Mouse (Mus musculus): Measurements from ENCODE around the gene Ttll7.
A peak's percentile ranks its signal among the peaks of the same experiment; 100 is the strongest.

Gene Ttll7

DNA sequence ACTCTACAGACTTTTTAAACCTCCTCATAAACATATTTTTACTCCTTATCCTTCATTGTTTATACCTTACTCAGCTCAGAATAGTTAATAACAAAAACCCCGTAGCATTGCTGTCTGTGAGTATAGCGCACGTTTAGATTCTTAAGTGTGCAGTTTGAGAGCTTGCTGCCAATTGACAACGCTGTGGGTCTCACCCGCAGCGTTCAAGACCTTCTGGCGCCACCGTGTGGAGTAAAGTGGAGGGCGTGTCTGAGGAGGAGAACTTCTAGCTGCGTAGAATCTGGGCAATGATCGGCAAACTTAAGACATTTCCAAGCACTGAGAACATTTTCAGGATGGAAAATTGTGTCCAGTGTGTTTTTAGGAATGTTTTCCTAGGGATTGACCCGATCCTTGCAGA is 62.6 kb downstream of the Ttll7 start:
- DNase-seq, result peak; percentile 70 to 92

DNA sequence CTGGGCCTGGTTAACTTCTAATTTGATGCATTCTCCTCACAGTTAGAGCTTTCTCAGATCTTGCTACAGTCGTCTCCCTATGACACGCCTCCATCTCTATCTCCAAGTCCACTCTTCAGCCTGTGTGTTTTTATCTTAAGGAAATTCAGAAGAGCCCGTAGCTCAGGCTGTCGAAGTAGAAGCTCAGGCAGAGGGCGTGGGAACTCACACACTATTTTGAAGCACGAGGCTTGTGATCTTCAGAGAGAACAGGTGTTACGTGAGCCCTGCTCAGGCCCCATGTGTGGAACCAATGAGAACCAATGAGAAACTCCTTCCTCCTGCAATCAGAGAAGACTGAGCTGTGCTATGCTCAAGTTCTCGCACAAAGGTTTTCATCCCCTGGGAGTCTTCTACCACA is 65.7 kb downstream of the Ttll7 start:
- no peak for DNase-seq

DNA sequence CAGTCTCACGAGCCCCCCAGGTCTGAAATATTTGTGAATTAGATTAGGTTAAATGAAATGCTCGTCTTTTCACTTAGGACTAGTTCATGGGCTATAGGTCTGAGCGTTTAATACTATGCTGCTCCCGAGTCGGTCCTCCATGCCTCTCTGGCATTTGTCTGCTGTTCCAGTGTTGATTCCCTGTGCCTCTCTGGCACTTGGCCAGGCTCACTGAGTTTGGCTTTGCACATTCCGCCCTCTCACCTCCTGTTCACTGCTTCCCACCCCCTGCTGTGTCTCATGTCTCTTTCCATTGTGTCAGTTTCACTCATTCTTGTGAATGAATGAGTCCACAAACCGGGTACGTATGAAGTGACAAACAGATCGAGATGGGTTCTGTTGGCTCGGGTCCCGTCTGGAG is 66.2 kb downstream of the Ttll7 start:
- peak in 1 of 2 experiments; percentile 39 for DNase-seq

DNA sequence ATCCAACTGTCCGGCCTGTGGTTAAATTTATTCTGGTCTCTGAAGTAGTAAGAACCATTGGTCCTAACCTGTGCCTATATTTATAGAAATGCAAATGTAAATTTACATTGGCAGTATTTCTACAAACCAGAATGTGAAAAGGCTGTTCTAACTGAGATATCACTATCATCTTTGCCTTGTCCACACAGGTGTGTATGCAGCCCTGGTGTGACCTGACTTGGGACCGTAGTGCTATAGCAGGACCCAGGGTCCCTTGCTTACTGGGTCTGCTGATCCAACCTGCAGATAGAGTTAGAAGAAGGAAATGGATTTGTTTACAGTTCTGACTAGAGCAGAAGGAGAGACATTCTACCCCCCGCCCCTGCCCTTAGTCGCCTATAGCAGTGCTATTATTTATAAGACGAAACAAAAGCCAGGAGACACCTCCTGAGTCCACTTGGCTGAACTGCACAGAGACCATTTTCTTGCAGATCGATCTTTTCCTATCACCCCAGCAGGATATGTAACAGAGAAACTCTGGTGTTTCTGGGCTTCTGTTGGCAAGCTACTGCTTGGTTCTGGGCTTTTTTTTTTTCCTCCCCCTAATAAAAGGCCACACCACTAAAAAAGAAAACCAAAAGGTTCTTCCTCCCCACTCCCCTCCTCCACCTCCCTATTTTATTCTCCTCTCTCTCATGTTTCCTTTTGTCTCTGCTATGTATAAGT is 75.3 kb downstream of the Ttll7 start:
- DNase-seq, result no peak

GRCm38 (mm10) chr3:146928141-146928540 is 76.0 kb downstream of the Ttll7 start:
- DNase-seq, result no peak

DNA sequence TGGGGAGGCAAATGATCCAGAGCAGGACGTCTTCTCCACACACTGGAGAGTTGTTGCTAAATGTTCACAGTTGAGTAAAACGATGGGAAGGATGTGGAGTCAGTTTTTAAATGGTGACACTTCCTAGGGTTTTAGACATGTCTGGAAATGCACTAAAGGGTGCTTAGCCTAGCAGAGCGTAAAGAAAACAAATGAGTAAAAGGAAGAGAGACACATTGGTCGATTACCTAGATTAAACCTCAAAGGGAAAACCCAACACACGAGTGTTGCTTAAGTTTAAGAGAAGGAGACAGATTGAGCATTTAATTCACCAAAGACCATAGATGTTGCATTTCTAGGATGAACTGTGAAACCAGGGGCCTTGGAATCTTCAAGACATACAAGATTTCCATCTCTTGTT is 76.8 kb downstream of the Ttll7 start:
- DNase-seq, result no peak

DNA sequence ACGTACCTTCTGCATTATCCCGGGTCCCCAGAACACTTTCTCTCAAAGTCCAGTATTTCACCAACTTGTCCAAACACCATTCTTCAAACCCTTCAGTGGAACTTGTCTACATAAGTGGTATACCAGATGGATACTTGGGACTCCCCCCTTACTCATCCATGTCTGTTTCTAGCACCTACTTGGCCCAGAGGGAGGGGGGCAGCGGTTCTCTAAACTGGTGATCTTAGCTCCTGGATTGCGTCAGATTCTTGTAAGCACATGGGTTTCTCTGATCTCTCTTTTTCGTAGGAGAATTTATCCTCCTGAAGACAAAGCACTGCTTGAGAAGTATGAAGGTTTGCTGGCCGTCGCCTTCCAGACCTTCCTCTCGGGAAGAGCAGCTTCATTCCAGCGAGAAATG is 79.0 kb downstream of the Ttll7 start:
- DNase-seq, result no peak

- DNase-seq, result no peak
These were observed 80.3 kb downstream of the Ttll7 start for GRCm38 (mm10) chr3:146932506-146932905.

GRCm38 (mm10) chr3:146936888-146937287 is 84.7 kb downstream of the Ttll7 start:
- DNase-seq, result no peak

DNA sequence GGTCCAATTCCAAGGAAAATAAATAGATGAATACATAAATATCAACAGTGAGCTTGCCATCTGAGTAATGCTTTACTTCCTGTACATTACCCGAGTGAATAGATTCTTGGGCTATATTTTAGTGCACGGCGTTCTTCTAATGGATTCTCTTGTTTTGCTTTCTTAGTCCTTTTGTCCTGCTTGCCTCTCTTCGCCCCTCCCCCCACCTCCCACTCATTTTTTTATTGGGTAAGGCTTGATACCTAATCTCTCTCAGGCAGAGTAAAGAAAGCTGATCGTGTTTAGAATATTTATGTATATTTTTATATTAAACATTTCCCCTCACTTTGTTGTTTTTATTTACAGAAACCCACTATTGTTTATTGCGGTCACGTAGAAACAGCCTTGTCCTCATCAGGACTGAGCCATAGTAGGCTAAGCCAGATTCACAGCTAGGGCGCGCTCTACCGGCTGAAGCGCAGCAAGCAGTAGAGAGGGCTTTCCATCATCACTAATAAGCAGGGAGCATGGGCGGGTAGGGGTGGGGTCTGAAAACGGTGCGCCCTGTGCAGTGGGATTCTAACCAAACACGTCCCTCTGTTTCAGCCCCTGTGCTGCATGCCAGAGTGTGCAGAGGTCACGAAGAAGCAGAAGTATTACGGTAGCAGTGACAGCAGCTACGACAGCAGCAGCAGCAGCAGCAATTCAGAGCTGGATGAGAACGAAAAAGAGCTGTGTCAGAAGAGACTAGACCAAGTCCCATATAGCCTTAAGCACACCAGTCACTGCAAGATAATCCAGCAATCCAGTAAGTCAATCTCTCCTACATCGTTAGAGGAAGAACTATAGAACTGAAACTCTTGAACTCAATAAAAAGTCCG is 87.5 kb downstream of the Ttll7 start:
- peak in 1 of 2 experiments; percentile 32 for DNase-seq

GRCm38 (mm10) chr3:146943101-146943500 is 90.9 kb downstream of the Ttll7 start:
- no peak for DNase-seq

- DNase-seq, result no peak
These were observed 93.2 kb downstream of the Ttll7 start for GRCm38 (mm10) chr3:146945342-146945741.

GRCm38 (mm10) chr3:146945887-146946286 is 93.7 kb downstream of the Ttll7 start:
- DNase-seq, result peak; percentile 44 to 79

- no peak for DNase-seq
These were observed 94.5 kb downstream of the Ttll7 start for GRCm38 (mm10) chr3:146946641-146947040.

- no peak for DNase-seq
These were observed 104.6 kb downstream of the Ttll7 start for GRCm38 (mm10) chr3:146956792-146957191.

DNA sequence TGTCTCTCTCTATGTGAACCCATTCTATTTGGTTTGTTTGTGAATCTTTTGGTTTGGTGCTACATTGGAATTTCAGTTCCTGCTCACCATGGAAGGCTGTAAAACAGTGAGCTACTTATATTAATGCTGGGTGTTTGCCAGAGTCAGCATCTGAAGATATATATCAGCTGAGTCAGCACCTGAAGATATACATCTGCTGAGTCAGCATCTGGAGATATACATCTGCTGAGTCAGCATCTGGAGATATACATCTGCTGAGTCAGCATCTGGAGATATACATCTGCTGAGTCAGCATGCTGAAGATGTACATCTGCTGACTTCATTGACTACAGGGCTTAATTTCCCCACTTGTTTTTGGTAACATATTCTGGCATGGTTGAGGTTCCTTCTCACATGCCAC is 110.7 kb downstream of the Ttll7 start:
- DNase-seq, result no peak

GRCm38 (mm10) chr3:146964384-146964783 is 112.2 kb downstream of the Ttll7 start:
- no peak for DNase-seq

DNA sequence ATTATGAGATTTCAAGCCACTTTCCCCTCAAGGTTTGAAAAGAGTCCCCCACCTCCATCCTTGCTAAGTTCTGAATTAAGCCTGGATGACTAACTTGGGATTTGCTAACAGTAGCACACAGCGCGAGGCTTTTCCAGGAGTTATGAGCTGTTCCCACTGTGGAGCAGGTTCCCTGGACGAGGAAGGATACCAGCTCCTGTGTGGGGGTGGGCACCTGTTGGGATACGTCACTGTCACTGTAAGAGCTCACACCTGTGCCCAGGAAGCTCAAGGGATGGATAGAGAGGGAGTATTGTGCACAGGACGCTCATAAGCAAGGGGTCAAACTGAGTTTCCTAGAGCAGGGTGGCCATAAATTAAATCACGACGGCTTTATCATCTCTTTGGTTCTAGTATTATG is 115.1 kb downstream of the Ttll7 start:
- no peak for DNase-seq

DNA sequence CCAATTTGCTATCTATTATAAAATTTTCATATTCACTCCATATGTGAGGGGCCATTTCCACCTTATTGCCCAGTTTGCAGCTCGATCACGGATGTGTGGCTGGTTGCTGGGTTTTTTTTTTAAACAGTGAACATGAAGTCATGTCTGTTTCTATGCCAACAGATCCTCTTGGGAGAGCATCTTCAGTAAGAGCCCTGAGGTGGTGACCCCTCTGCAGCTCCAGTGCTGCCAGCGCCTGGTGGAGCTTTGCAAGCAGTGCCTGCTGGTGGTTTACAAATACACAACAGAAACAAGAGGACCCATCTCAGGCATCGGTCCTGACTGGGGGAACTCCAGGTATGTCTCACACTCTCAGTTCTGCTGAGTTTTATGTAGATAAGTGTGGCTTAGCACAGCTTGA is 115.7 kb downstream of the Ttll7 start:
- no peak for DNase-seq

DNA sequence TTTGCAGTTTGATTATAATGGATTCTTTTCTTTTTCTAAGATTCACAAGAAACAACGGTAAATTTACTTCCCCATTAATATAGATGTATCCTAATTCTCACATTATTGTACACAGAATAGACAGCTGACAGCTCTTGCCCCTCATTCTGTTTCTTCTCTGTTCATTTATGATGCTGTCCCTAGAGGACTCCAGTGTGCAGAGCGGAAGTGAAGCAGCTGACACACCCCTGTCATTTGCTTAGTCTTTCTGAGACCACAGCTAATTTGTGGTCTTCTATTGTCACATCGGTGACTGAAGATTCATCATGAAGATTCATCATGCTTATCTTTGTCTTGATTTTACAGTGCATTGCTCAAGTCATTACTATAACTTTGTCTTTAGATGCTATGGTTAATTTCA is 126.1 kb downstream of the Ttll7 start:
- DNase-seq, result no peak

GRCm38 (mm10) chr3:146993834-146994669 is 141.9 kb downstream of the Ttll7 start:
- DNase-seq, result peak in 1 of 2 experiments; percentile 32

GRCm38 (mm10) chr3:146994670-146995415 is 142.7 kb downstream of the Ttll7 start:
- DNase-seq, result no peak

DNA sequence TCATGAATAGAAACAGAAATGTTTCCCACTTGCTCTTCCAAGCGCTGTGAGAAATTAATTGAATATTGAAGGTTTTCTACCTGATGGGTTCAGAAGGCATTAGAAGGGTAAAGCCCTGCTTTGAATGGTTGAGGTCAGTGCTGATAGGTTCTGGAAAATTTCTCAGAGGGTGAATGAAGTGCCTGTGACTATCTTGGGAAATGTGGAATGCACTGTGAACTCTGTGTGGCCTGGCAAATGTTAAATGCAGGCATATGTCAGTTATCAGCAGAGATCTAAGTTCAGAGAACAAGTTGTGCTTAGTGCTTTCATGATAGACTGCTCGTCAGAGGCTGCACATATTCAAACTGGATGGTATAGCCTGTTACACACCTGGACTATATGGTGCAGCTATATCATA is 147.0 kb downstream of the Ttll7 start:
- DNase-seq, result no peak

Data from kidney, postnatal 36 days (tissue).